23 mouse cellular contexts compared by ENCODE assay signal in genomic region chr9:67787671-67788070, GRCm38 (mm10). TPM values are rescaled to one million over a fixed set of nuclear protein-coding genes. Genes with fewer than 3 reads are reported as not detected.
DNase-seq lines count a peak whose midpoint lies in the region; ATAC-seq and TF ChIP-seq lines count a peak whose summit lies in the region.
"Had no signal": no experiment of that assay in that cellular context is flagged by ENCODE, and none has a peak within 500 bp of the region (broad histone marks: within the 10 kb centered on the region; RNA-seq: fewer than 3 reads in every experiment).

No protein-coding gene starts in this region.

- DNase-seq in kidney, postnatal 10 days, result peak; percentile 16
- no peak for DNase-seq in kidney, adult 8-10 months
- DNase-seq in thymus, postnatal 4 days, result peak; percentile 10
- DNase-seq in thymus, postnatal 0 days (ENCODE audit: low spot score), result no peak
- peak; percentile 36 for DNase-seq in ES-E14 (ENCODE audit: low read depth, low spot score)
- DNase-seq in right cerebral cortex, adult 2 months (ENCODE audit: low spot score in 2 of 2), result no peak
- DNase-seq: adrenal gland, postnatal 10 days; cerebellum, adult 11 months; cerebellum, adult 8-10 months; cerebellum, postnatal 25 days; forebrain, postnatal 0 days; gastrocnemius, postnatal 14 days; heart, adult 2 months; heart, postnatal 14 days had no signal

- ATAC-seq in erythroid progenitor cell, adult 5-6 weeks (replicated peaks; ENCODE audit: low FRiP score, poor library complexity, severe bottlenecking), result no peak
- ATAC-seq: forebrain, embryonic 13.5 days; forebrain, postnatal 0 days; hindbrain, postnatal 0 days had no signal

- H3K9ac ChIP-seq in ES-E14 (ENCODE audit: insufficient read depth, low read depth, low read length, poor library complexity, severe bottlenecking), result no peak overlapping the region
- H3K9ac ChIP-seq: embryonic facial prominence, embryonic 12.5 days; forebrain, embryonic 13.5 days; forebrain, postnatal 0 days; heart, embryonic 15.5 days; hindbrain, embryonic 13.5 days had no signal

- H3K36me3 ChIP-seq in ES-E14 (ENCODE audit: control insufficient read depth, insufficient read depth, low read length, poor library complexity, severe bottlenecking), result no peaks in the 10 kb centered on the region
- H3K36me3 ChIP-seq: embryonic facial prominence, embryonic 12.5 days; heart, embryonic 15.5 days; hindbrain, embryonic 13.5 days had no signal

- in situ Hi-C loops in ES-E14 (cut with MboI; ENCODE audit: low sequenced_read_pairs in 2 of 2, unreplicated experiment in 2 of 2), result no loop called here

- no peak overlapping the region for H3K27ac ChIP-seq in ES-E14 (ENCODE audit: insufficient read depth, low read depth, low read length, poor library complexity, severe bottlenecking)
- H3K27ac ChIP-seq: embryonic facial prominence, embryonic 12.5 days; forebrain, embryonic 13.5 days; heart, adult 2 months; heart, embryonic 15.5 days; hindbrain, embryonic 13.5 days; hindbrain, postnatal 0 days had no signal

- peak overlapping the region; percentile 23 to 73; a peak in 3 of 4 replicates for H3K4me3 ChIP-seq in ES-E14 (ENCODE audit: insufficient read depth in 1 of 2, low read depth in 1 of 2, low read length in 2 of 2, poor library complexity in 1 of 2, severe bottlenecking in 1 of 2)
- H3K4me3 ChIP-seq: embryonic facial prominence, embryonic 12.5 days; forebrain, embryonic 13.5 days; heart, adult 2 months; heart, embryonic 15.5 days; hindbrain, embryonic 13.5 days had no signal

- H3K4me1 ChIP-seq in ES-E14 (ENCODE audit: control insufficient read depth in 2 of 2, insufficient read depth in 2 of 2, low read length in 2 of 2, poor library complexity in 1 of 2), result 0 out of 4 replicates have a peak, but pooled peaks cover 0 to 3% of the 10 kb centered on the region in 2 experiments
- H3K4me1 ChIP-seq: embryonic facial prominence, embryonic 12.5 days; forebrain, embryonic 13.5 days; heart, embryonic 15.5 days; hindbrain, embryonic 13.5 days had no signal

- H3K9me3 ChIP-seq in ES-E14 (ENCODE audit: control insufficient read depth, insufficient read depth, low read depth, low read length), result no peaks in the 10 kb centered on the region
- H3K9me3 ChIP-seq: forebrain, embryonic 13.5 days; heart, embryonic 15.5 days had no signal

TF ChIP-seq in ES-E14, 5 proteins besides CTCF, POLR2A, EP300 and RAD21:
- TF ChIP-seq ZNF384 (IDR thresholded peaks at IDR 0.05; ENCODE audit: low read depth, low read length) (no peak), MAFK (IDR thresholded peaks at IDR 0.05; ENCODE audit: insufficient read depth, low read depth, low read length) (no peak), ZC3H11A (IDR thresholded peaks at IDR 0.05; ENCODE audit: borderline replicate concordance, low read depth, low read length) (no peak), HCFC1 (IDR thresholded peaks at IDR 0.05; ENCODE audit: borderline replicate concordance, insufficient read depth, low read length) (no peak), CHD2 (IDR thresholded peaks at IDR 0.05; ENCODE audit: low read depth, low read length) (no peak)

RNA-seq across cellular contexts. Expression of gene C2cd4b, which starts 28.4 kb away (rescaled TPM):
- polyA plus RNA-seq in thymus, postnatal 0 days (2015; fragmentation: Nextera tagmentation; extraction: Ambion mirVana), result 0.09 and 0.47 TPM in 2 replicates
- total RNA-seq in ES-E14 (2012; rRNA removed), result 1.1 and 1.3 TPM in 2 replicates
- total RNA-seq in erythroid progenitor cell, adult 5-6 weeks (2015; ENCODE audit: low replicate concordance), result not detected in 2 replicates
- not detected in 2 replicates for total RNA-seq in erythroid progenitor cell, adult 5-6 weeks (2017; ENCODE audit: low replicate concordance)
- total RNA-seq: gastrocnemius, adult 18-20 months; hematopoietic stem cell, adult 5-6 weeks had no signal

RNA-seq across cellular contexts. Expression of gene C2cd4a, which starts 44.5 kb away (rescaled TPM):
- polyA plus RNA-seq in thymus, postnatal 0 days (2015; fragmentation: Nextera tagmentation; extraction: Ambion mirVana), result 0.09 TPM in 1 of 2 replicates, not detected in the other
- not detected in 2 replicates for total RNA-seq in ES-E14 (2012; rRNA removed)
- not detected in 2 replicates for total RNA-seq in erythroid progenitor cell, adult 5-6 weeks (2015; ENCODE audit: low replicate concordance)
- total RNA-seq in erythroid progenitor cell, adult 5-6 weeks (2017; ENCODE audit: low replicate concordance), result not detected in 2 replicates
- total RNA-seq: gastrocnemius, adult 18-20 months; heart, adult 2 months; heart, postnatal 14 days; hematopoietic stem cell, adult 5-6 weeks had no signal
- polyA plus RNA-seq: forebrain, embryonic 13.5 days; gonadal fat pad, adult 2 months had no signal

RNA-seq across cellular contexts. Expression of gene Vps13c, which starts 52.5 kb away (rescaled TPM):
- 8.0 and 9.9 TPM in 2 replicates for polyA plus RNA-seq in thymus, postnatal 0 days (2015; fragmentation: Nextera tagmentation; extraction: Ambion mirVana)
- total RNA-seq in ES-E14 (2012; rRNA removed), result 27.3 and 38.5 TPM in 2 replicates
- total RNA-seq in erythroid progenitor cell, adult 5-6 weeks (2015; ENCODE audit: low replicate concordance), result 13.8 and 15.1 TPM in 2 replicates
- 6.1 and 10.1 TPM in 2 replicates for total RNA-seq in erythroid progenitor cell, adult 5-6 weeks (2017; ENCODE audit: low replicate concordance)

Comparison
In these comparisons a context has a peak if more than half of its experiments do, and no peak if none do; other contexts are left out.
1. DNase-seq: peak in kidney, postnatal 10 days (single experiment), thymus, postnatal 4 days (single experiment) and ES-E14 (single experiment); none in kidney, adult 8-10 months (0 of 2), thymus, postnatal 0 days (single experiment) and right cerebral cortex, adult 2 months (0 of 2).